In genomic region chr15:83779855-83780740, GRCm38 (mm10) we compare ENCODE assay signal across 9 mouse cellular contexts. TPM values are rescaled to one million over a fixed set of nuclear protein-coding genes. Genes with fewer than 3 reads are reported as not detected.
DNase-seq lines count a peak whose midpoint lies in the region; ATAC-seq and TF ChIP-seq lines count a peak whose summit lies in the region.
"Had no signal": no experiment of that assay in that cellular context is flagged by ENCODE, and none has a peak within 500 bp of the region (broad histone marks: within the 10 kb centered on the region; RNA-seq: fewer than 3 reads in every experiment).

No protein-coding gene starts in this region.

- no peak for TF ChIP-seq POLR2A in testis, adult 2 months (IDR thresholded peaks at IDR 0.05; ENCODE audit: control insufficient read depth, low read depth, low read length)

- DNase-seq in embryo, embryonic 10.5 days (ENCODE audit: low spot score): peak; percentile 46
- no peak for DNase-seq in embryo, embryonic 10 days (ENCODE audit: low spot score)
- DNase-seq in testis, postnatal 10 days (ENCODE audit: low spot score): no peak
- DNase-seq in liver, postnatal 0 days: no peak
- DNase-seq in adrenal gland, postnatal 14 days: no peak
- DNase-seq in spleen, adult 18-20 months: no peak
- DNase-seq: kidney, adult 2 months had no signal

- TF ChIP-seq EP300 in liver, postnatal 0 days (IDR thresholded peaks at IDR 0.05; ENCODE audit: low read depth): no peak

- H3K9me3 ChIP-seq in liver, postnatal 0 days (ENCODE audit: low read length): no peaks in the 10 kb centered on the region

- H3K4me3 ChIP-seq in testis, adult 2 months (ENCODE audit: control insufficient read depth, low read depth, low read length): peak overlapping the region; percentile 29; the same call in 1 of the 2 replicates
- no peak overlapping the region for H3K4me3 ChIP-seq in liver, postnatal 0 days (ENCODE audit: low read depth, low read length)

- H3K9ac ChIP-seq in liver, postnatal 0 days (replicated peaks): no peak overlapping the region

- no peak for ATAC-seq in liver, postnatal 0 days
- ATAC-seq in megakaryocyte, adult 5-6 weeks (ENCODE audit: poor library complexity, severe bottlenecking): no peak

- peaks cover 7% of the 10 kb centered on the region for H3K4me1 ChIP-seq in testis, adult 2 months (ENCODE audit: control insufficient read depth, insufficient read depth, low read length)
- H3K4me1 ChIP-seq in liver, postnatal 0 days (ENCODE audit: insufficient read depth): no peaks in the 10 kb centered on the region

- no peaks in the 10 kb centered on the region for H3K27me3 ChIP-seq in testis, adult 2 months (ENCODE audit: control insufficient read depth, insufficient read depth, low read length)
- peaks cover 33% of the 10 kb centered on the region for H3K27me3 ChIP-seq in liver, postnatal 0 days (ENCODE audit: insufficient read depth, low read length)

- H3K36me3 ChIP-seq in testis, adult 2 months (ENCODE audit: control insufficient read depth, insufficient read depth, low read length): no peaks in the 10 kb centered on the region
- H3K36me3 ChIP-seq in liver, postnatal 0 days (replicated peaks; ENCODE audit: insufficient read depth, low read length): no peaks in the 10 kb centered on the region

- peak overlapping the region; percentile 18; the same call in 1 of the 2 replicates for H3K4me2 ChIP-seq in liver, postnatal 0 days (ENCODE audit: low read depth, low read length)

- 12% methylated on average over 31 of the region's 92 CpGs for WGBS in liver, postnatal 0 days (ENCODE audit: insufficient replicate concordance)

- no peak overlapping the region for H3K27ac ChIP-seq in testis, adult 2 months (ENCODE audit: control insufficient read depth, insufficient read depth, low read depth, low read length)
- no peak overlapping the region for H3K27ac ChIP-seq in liver, postnatal 0 days (ENCODE audit: low read depth)

- no peak for TF ChIP-seq CTCF in testis, adult 2 months (IDR thresholded peaks at IDR 0.05; ENCODE audit: control insufficient read depth, insufficient read depth, insufficient replicate concordance, low read depth, low read length)
- TF ChIP-seq CTCF in liver, postnatal 0 days (IDR thresholded peaks at IDR 0.05; ENCODE audit: low read depth): no peak

RNA-seq across cellular contexts. Expression of gene Mpped1, which starts 0.8 kb away (rescaled TPM):
- 4.1 and 5.6 TPM in 2 replicates for polyA plus RNA-seq in testis, adult 2 months (2012; rRNA removed)
- polyA plus RNA-seq in liver, postnatal 0 days (2015; fragmentation: Nextera tagmentation; extraction: Ambion mirVana): not detected in 2 replicates
- total RNA-seq in megakaryocyte, adult 5-6 weeks (2015): not detected in 2 replicates
- not detected in 2 replicates for total RNA-seq in megakaryocyte, adult 5-6 weeks (2017)
- total RNA-seq in adrenal gland, postnatal 14 days (2021): not detected in 2 replicates
- polyA plus RNA-seq: kidney, adult 2 months had no signal

RNA-seq across cellular contexts. Expression of gene Scube1, which starts 55.3 kb away (rescaled TPM):
- polyA plus RNA-seq in testis, adult 2 months (2012; rRNA removed): 0.96 and 1.4 TPM in 2 replicates
- 0.25 and 0.41 TPM in 2 replicates for polyA plus RNA-seq in liver, postnatal 0 days (2015; fragmentation: Nextera tagmentation; extraction: Ambion mirVana)
- not detected in 2 replicates for total RNA-seq in megakaryocyte, adult 5-6 weeks (2015)
- total RNA-seq in megakaryocyte, adult 5-6 weeks (2017): not detected in 2 replicates
- total RNA-seq in adrenal gland, postnatal 14 days (2021): 5.9 and 6.6 TPM in 2 replicates
